Mouse (Mus musculus): ENCODE measurements around the gene B3gnt6. TPM values are rescaled to one million over a fixed set of nuclear protein-coding genes. Genes with fewer than 3 reads are reported as not detected.

Gene B3gnt6
- 0.15 TPM in 1 of 2 replicates, not detected in the other for polyA plus RNA-seq (2015; fragmentation: Nextera tagmentation; extraction: Ambion mirVana)

- H3K27me3 ChIP-seq (replicated peaks; ENCODE audit: control insufficient read depth, insufficient read depth, low read length), result peaks cover 3% of the 10 kb centered on the region; the same call in 1 of the 2 replicates
- no peak within 1 kb of the TSS for H3K4me2 ChIP-seq (ENCODE audit: low read depth, low read length)
- H3K9me3 ChIP-seq (ENCODE audit: control insufficient read depth, low read length), result no peaks in the 10 kb centered on the region
- H3K27ac ChIP-seq (ENCODE audit: low read length), result no peak within 1 kb of the TSS
- H3K9ac ChIP-seq (ENCODE audit: low read depth, low read length), result no peak within 1 kb of the TSS
- ATAC-seq, result no peak
- 93% methylated on average over 4 of the region's 4 CpGs for WGBS
- H3K36me3 ChIP-seq (ENCODE audit: control insufficient read depth, insufficient read depth, low read length), result no peaks in the 10 kb centered on the region
- no peak within 1 kb of the TSS for H3K4me3 ChIP-seq (ENCODE audit: low read length)
- H3K4me1 ChIP-seq (ENCODE audit: control insufficient read depth, insufficient read depth, low read length), result peaks cover 14% of the 10 kb centered on the region
Observed at GRCm38 (mm10) chr7:98199381-98199780, at the start of gene B3gnt6. Gene B3gnt6 (minus strand): TSS chr7:98199481.

GRCm38 (mm10) chr7:98236686-98237359, 37.5 kb upstream of the B3gnt6 start:
- H3K9me3 ChIP-seq (ENCODE audit: control insufficient read depth, low read length), result no peaks in the 10 kb centered on the region
- no peaks in the 10 kb centered on the region for H3K27me3 ChIP-seq (replicated peaks; ENCODE audit: control insufficient read depth, insufficient read depth, low read length)
- H3K4me2 ChIP-seq (ENCODE audit: low read depth, low read length), result no peak overlapping the region
- H3K36me3 ChIP-seq (ENCODE audit: control insufficient read depth, insufficient read depth, low read length), result no peaks in the 10 kb centered on the region
- no peaks in the 10 kb centered on the region for H3K4me1 ChIP-seq (ENCODE audit: control insufficient read depth, insufficient read depth, low read length)
- ATAC-seq, result no peak
- WGBS, result 72% methylated on average over 3 of the region's 3 CpGs
- no peak overlapping the region for H3K9ac ChIP-seq (ENCODE audit: low read depth, low read length)
- H3K27ac ChIP-seq (ENCODE audit: low read length), result no peak overlapping the region
- no peak overlapping the region for H3K4me3 ChIP-seq (ENCODE audit: low read length)

GRCm38 (mm10) chr7:98223796-98224195, 24.5 kb upstream of the B3gnt6 start:
- Histone ChIP-seq H3K4me3 (ENCODE audit: low read length) (no peak overlapping the region), H3K4me2 (ENCODE audit: low read depth, low read length) (no peak overlapping the region), H3K9ac (ENCODE audit: low read depth, low read length) (no peak overlapping the region), H3K27me3 (replicated peaks; ENCODE audit: control insufficient read depth, insufficient read depth, low read length) (no peaks in the 10 kb centered on the region), H3K36me3 (ENCODE audit: control insufficient read depth, insufficient read depth, low read length) (no peaks in the 10 kb centered on the region; the same call in 1 of the 2 replicates), H3K4me1 (ENCODE audit: control insufficient read depth, insufficient read depth, low read length) (no peaks in the 10 kb centered on the region), H3K9me3 (ENCODE audit: control insufficient read depth, low read length) (no peaks in the 10 kb centered on the region), H3K27ac (ENCODE audit: low read length) (no peak overlapping the region)
- ATAC-seq, result no peak
- 96% methylated on average over 4 of the region's 4 CpGs for WGBS

- H3K4me2 ChIP-seq (ENCODE audit: low read depth, low read length), result no peak overlapping the region
- no peaks in the 10 kb centered on the region for H3K9me3 ChIP-seq (ENCODE audit: control insufficient read depth, low read length)
- H3K36me3 ChIP-seq (ENCODE audit: control insufficient read depth, insufficient read depth, low read length), result no peaks in the 10 kb centered on the region; the same call in 1 of the 2 replicates
- H3K9ac ChIP-seq (ENCODE audit: low read depth, low read length), result no peak overlapping the region
- no peak overlapping the region for H3K27ac ChIP-seq (ENCODE audit: low read length)
- H3K4me3 ChIP-seq (ENCODE audit: low read length), result no peak overlapping the region
- H3K4me1 ChIP-seq (ENCODE audit: control insufficient read depth, insufficient read depth, low read length), result no peaks in the 10 kb centered on the region
- no peak for ATAC-seq
- H3K27me3 ChIP-seq (replicated peaks; ENCODE audit: control insufficient read depth, insufficient read depth, low read length), result no peaks in the 10 kb centered on the region
Observed at GRCm38 (mm10) chr7:98216713-98217112, 17.4 kb upstream of the B3gnt6 start.

GRCm38 (mm10) chr7:98202946-98203345, 3.7 kb upstream of the B3gnt6 start:
- Histone ChIP-seq H3K4me2 (ENCODE audit: low read depth, low read length) (no peak overlapping the region), H3K4me3 (ENCODE audit: low read length) (no peak overlapping the region), H3K9ac (ENCODE audit: low read depth, low read length) (no peak overlapping the region), H3K27me3 (replicated peaks; ENCODE audit: control insufficient read depth, insufficient read depth, low read length) (no peaks in the 10 kb centered on the region), H3K4me1 (ENCODE audit: control insufficient read depth, insufficient read depth, low read length) (peaks cover 7% of the 10 kb centered on the region), H3K9me3 (ENCODE audit: control insufficient read depth, low read length) (no peaks in the 10 kb centered on the region), H3K27ac (ENCODE audit: low read length) (no peak overlapping the region), H3K36me3 (ENCODE audit: control insufficient read depth, insufficient read depth, low read length) (no peaks in the 10 kb centered on the region)
- 53% methylated on average over 4 of the region's 4 CpGs for WGBS
- no peak for ATAC-seq

- no peaks in the 10 kb centered on the region for H3K27me3 ChIP-seq (replicated peaks; ENCODE audit: control insufficient read depth, insufficient read depth, low read length)
- peak; percentile 56; the same call in 1 of the 2 replicates for ATAC-seq
- no peaks in the 10 kb centered on the region for H3K36me3 ChIP-seq (ENCODE audit: control insufficient read depth, insufficient read depth, low read length)
- no peak overlapping the region for H3K4me3 ChIP-seq (ENCODE audit: low read length)
- WGBS, result 57% methylated on average over 5 of the region's 5 CpGs
- no peaks in the 10 kb centered on the region for H3K9me3 ChIP-seq (ENCODE audit: control insufficient read depth, low read length)
- peaks cover 7% of the 10 kb centered on the region for H3K4me1 ChIP-seq (ENCODE audit: control insufficient read depth, insufficient read depth, low read length)
- H3K27ac ChIP-seq (ENCODE audit: low read length), result no peak overlapping the region; the same call in 1 of the 2 replicates
- no peak overlapping the region for H3K4me2 ChIP-seq (ENCODE audit: low read depth, low read length)
- no peak overlapping the region for H3K9ac ChIP-seq (ENCODE audit: low read depth, low read length)
Observed at GRCm38 (mm10) chr7:98201493-98202028, 2.3 kb upstream of the B3gnt6 start.

GRCm38 (mm10) chr7:98200396-98200795, 1.1 kb upstream of the B3gnt6 start:
- Histone ChIP-seq H3K27me3 (replicated peaks; ENCODE audit: control insufficient read depth, insufficient read depth, low read length) (no peaks in the 10 kb centered on the region), H3K9me3 (ENCODE audit: control insufficient read depth, low read length) (no peaks in the 10 kb centered on the region), H3K4me3 (ENCODE audit: low read length) (no peak overlapping the region), H3K4me2 (ENCODE audit: low read depth, low read length) (no peak overlapping the region), H3K36me3 (ENCODE audit: control insufficient read depth, insufficient read depth, low read length) (no peaks in the 10 kb centered on the region), H3K4me1 (ENCODE audit: control insufficient read depth, insufficient read depth, low read length) (peaks cover 7% of the 10 kb centered on the region; the same call in 1 of the 2 replicates), H3K9ac (ENCODE audit: low read depth, low read length) (no peak overlapping the region), H3K27ac (ENCODE audit: low read length) (no peak overlapping the region)
- no peak for ATAC-seq
- 87% methylated on average over 3 of the region's 3 CpGs for WGBS

- WGBS, result 32% methylated on average over 10 of the region's 10 CpGs
- no peak overlapping the region for H3K4me2 ChIP-seq (ENCODE audit: low read depth, low read length)
- no peak overlapping the region for H3K27ac ChIP-seq (ENCODE audit: low read length)
- ATAC-seq, result peak; percentile 73
- no peak overlapping the region for H3K9ac ChIP-seq (ENCODE audit: low read depth, low read length)
- H3K4me1 ChIP-seq (ENCODE audit: control insufficient read depth, insufficient read depth, low read length), result peaks cover 24% of the 10 kb centered on the region
- H3K4me3 ChIP-seq (ENCODE audit: low read length), result no peak overlapping the region
- H3K36me3 ChIP-seq (ENCODE audit: control insufficient read depth, insufficient read depth, low read length), result no peaks in the 10 kb centered on the region
- H3K27me3 ChIP-seq (replicated peaks; ENCODE audit: control insufficient read depth, insufficient read depth, low read length), result peaks cover 28% of the 10 kb centered on the region
- no peaks in the 10 kb centered on the region for H3K9me3 ChIP-seq (ENCODE audit: control insufficient read depth, low read length)
Observed at GRCm38 (mm10) chr7:98195151-98195801, 4.0 kb downstream of the B3gnt6 start.

- Histone ChIP-seq H3K36me3 (ENCODE audit: control insufficient read depth, insufficient read depth, low read length) (no peaks in the 10 kb centered on the region), H3K9ac (ENCODE audit: low read depth, low read length) (peak overlapping the region; percentile 11; the same call in 1 of the 2 replicates), H3K4me2 (ENCODE audit: low read depth, low read length) (peak overlapping the region; percentile 71), H3K4me3 (ENCODE audit: low read length) (peak overlapping the region; percentile 46), H3K9me3 (ENCODE audit: control insufficient read depth, low read length) (no peaks in the 10 kb centered on the region), H3K27me3 (replicated peaks; ENCODE audit: control insufficient read depth, insufficient read depth, low read length) (peaks cover 28% of the 10 kb centered on the region), H3K4me1 (ENCODE audit: control insufficient read depth, insufficient read depth, low read length) (peaks cover 24% of the 10 kb centered on the region), H3K27ac (ENCODE audit: low read length) (no peak overlapping the region)
- 1% methylated on average over 61 of the region's 61 CpGs for WGBS
- ATAC-seq, result peak; percentile 51
Observed at GRCm38 (mm10) chr7:98194026-98194792, 5.1 kb downstream of the B3gnt6 start.
